Mouse (Mus musculus) heart, postnatal 10 days (tissue): Measurements from ENCODE around the gene Slc16a2. TPM values are rescaled to one million over a fixed set of nuclear protein-coding genes. Genes with fewer than 3 reads are reported as not detected.
"Not testable (repeated sequence)": the region's sequence is repeated elsewhere in the genome, so short reads cannot be mapped to it uniquely, and the experiment has no call there.

Experiments
- DNase-seq, 2 experiments: peaks; one replicate each; pipeline ENCODE4 v3.0.0; 2021
- intact Hi-C: fragments of 180-260 bp; cut with DNase I; formaldehyde crosslinking; loops from one replicate; pipeline ENCODE4 v1.15.1; 2025
- total RNA-seq, 2 experiments: library from RNA; stranded (reverse); gene quantifications; 2 replicates each; pipeline ENCODE4 v1.2.3; 2021

Gene Slc16a2
- total RNA-seq, 2 experiments from 2014 or later, result 19.2 to 19.8 TPM

DNA sequence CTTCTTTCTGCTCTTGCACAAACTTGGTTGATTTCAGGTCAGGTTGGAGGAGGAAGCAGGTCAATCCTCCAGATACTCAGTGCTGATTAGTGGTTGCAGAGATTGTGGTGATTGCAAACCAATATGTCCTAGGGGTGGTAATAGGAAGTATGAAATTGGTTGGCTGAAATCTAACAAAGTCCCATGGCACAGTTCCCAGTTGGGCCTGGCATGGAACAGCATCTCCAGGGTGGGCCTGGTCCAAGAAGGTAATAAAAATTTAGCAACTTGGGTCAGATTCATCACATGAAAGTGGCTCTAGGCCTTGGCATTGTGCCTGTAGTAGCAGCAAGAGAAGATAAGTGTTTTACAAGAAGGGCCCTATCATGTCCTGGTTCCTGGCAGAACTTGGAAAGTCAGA, 151.5 kb downstream of the Slc16a2 start:
- intact Hi-C loops, result loop anchor here (5.0 kb wide), 1 partner anchor 188 kb away; no protein-coding TSS in a partner anchor
- DNase-seq, result no peak

DNA sequence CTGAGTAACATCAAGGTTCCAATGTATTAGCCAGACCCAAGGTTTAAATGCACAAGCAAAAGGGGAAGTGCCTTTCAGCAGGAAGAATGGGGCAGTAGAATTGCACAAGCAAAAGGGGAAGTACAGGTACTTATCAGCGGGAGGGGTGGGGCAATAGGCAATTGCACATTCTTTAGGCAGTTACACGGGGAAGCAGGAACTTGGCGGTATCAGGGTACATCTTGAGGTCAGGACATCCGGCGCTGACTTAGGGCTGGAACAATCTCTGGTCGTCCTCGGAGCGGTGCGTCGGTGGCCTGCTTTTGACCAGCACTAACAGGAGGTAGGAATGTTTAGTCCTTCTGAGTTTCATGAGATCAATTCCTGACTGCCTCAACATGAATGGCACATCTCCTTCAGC, 157.3 kb downstream of the Slc16a2 start:
- intact Hi-C loops, DNase-seq: not testable (repeated sequence)

DNA sequence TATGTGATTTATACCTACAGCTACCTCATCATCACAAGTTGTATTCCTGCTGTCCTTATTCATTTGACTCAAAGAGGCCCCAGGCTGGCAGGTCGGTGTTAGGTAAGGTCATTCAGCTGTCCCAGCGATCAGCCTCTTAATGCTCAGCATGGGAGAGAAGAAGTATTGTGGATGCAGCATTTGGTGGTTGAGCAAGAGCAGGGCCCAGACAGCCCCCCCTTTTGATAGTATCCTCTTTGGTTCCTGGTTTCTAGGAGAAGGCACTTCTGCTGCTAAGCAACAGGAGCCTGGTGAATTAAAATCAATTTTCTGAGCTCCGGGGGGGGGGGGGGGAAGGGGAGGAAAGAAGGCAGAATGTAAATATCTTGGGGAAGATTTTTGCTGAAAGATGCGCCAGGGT, 162.8 kb downstream of the Slc16a2 start:
- DNase-seq, result no peak
- intact Hi-C loops, result no loop called here

DNA sequence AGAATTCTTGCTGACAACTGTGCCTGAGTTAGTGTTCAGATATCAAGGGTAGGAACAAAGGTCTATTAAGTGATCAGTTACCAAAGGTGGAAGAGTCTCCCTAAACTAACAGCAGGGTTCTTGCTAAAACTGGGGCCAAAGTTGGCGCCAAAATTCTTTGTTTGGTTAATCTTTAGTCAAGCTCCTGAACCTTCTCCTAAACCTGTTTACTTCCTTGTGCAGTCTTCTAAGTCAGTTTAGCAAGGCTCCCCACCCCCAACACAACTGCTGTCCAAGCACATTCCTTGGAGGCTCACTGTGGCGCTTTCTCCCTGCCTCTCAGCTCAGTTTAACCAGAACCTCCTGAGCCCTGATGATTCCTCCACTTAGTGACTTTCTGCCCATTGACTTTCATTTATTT, 168.8 kb downstream of the Slc16a2 start:
- intact Hi-C loops, result no loop called here
- DNase-seq, result peak in 1 of 2 experiments; percentile 3

- intact Hi-C loops, result no loop called here
- no peak for DNase-seq
Observed at GRCm38 (mm10) chrX:103652048-103652447, 169.7 kb downstream of the Slc16a2 start.

Other genes with a start within 250 kb of the Slc16a2 start
- not detected for gene Zcchc13, start 191.4 kb downstream of the Slc16a2 start, total RNA-seq
- 10 to 100 TPM; 38.6 TPM for gene Rlim, start 159.3 kb upstream of the Slc16a2 start, total RNA-seq